Mouse (Mus musculus) spleen, postnatal 14 days (tissue): ENCODE data around the gene Asb15.

Experiments
- DNase-seq, 2 experiments: peaks; one replicate each; pipeline ENCODE4 v3.0.0; 2021 to 2022; ENCODE audit warnings: low spot score in 2 of 2

The Asb15 gene

DNA sequence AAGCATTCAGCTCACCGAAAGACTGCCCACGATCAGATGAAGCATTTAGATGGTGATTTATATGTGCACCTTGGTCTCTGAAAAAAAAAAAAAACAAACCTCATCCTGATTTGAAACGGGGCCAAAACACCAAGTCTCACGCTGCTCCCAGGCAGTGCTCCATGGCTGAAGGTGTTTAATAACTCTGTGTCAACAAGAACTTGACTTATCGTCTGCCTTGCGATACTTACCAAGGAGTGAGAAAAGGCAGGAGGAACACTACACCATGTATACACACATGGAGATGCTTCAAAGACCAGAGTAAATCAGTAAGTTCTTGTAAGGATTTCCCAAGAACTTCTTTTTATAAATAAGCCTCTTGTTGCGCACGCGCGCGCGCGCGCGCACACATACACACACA lies 79.6 kb downstream of the Asb15 start:
- no peak for DNase-seq

GRCm38 (mm10) chr6:24608129-24608528 lies 80.2 kb downstream of the Asb15 start:
- DNase-seq: no peak

DNA sequence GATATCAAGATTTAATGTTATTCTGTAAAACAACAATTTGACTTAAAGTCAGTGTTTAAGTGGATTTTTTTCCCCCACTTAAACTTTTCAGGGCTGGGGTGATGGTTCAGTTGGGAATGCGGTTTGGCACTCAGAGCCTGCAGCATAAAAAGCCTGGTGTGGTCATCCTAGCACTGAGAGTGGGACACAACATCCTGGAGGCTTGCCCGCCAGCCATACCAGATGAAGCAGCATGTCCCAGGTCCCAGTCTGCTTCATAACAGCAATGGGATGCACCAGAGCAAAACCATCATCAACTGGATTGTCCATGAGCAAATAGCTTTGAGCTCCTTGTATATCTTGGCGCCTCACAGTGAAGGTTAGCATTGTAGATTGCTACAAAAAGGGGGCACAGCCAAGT lies 80.7 kb downstream of the Asb15 start:
- no peak for DNase-seq

DNA sequence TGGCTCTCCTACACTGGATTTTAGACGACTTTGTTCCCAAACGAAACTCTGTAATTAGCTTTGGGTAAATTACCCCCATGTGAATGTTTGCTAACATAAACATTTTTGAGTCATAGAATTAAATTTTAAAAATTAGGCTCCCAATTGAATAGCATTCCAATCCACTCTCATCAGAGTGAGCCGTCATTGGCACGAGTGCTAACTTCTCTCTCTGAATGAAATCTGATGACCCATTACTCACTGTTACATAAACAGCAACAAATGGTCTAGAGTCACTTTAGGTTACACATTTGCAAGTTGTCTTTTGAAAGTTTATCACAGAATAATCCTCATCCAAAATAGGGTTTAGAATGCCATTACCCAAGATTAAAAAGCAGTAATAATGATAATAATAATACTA lies 81.6 kb downstream of the Asb15 start:
- no peak for DNase-seq

DNA sequence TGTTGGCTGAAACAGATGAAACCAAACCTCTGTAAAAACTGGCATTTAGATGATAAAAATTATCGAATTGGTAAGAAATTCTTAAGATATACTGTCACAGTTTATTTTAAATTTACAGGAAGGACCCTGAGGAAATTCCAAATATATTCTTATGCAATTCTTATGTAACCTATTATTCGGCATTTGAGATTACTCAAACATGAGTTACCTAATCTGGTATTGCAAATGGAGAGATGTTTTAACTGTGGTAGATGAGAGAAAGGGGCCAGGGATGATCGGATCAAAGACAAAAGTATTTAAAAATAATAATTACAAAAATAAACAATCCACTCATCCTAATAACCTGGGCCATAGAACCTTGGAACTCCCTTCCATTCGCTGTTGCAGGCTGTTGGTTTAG lies 82.4 kb downstream of the Asb15 start:
- DNase-seq: no peak

GRCm38 (mm10) chr6:24612074-24612755 lies 84.3 kb downstream of the Asb15 start:
- no peak for DNase-seq

DNA sequence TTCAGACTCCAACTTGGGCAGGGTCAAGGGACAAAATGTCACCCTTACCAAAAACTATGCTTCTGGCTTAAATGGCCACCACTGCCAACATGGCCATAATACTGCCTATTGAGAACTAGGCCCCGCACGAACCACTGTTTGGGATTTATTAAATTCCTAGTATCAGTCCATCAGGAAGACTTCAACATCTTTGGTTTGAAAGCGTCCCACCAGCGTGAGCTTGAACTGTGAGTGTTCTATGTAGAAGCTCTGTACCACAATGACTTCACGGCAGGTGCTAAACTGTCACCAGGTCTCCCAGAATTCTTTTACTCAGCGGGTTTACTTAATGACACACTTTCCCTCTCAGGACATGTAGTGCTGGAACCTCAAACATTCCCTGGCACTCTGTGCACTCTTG lies 85.4 kb downstream of the Asb15 start:
- no peak for DNase-seq

DNA sequence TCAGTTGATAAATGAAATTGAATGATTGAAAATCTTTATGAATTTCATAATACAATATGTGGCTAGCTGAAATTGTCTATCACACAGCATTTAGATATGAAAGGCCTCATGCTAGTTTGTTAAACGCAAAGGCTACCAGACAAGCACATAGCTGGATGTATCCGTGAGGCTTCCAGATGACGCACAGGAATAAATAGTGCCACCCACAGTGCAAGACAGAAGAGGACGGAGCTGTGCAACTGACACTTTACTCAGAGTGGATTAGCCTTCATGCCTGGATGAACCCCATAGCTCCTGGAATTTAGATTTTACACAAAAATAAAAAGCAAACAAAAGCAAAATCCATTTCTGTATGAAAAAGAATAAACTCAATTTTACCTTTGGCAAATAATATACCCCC lies 86.0 kb downstream of the Asb15 start:
- DNase-seq: no peak

GRCm38 (mm10) chr6:24616746-24617145 lies 88.8 kb downstream of the Asb15 start:
- no peak for DNase-seq

DNA sequence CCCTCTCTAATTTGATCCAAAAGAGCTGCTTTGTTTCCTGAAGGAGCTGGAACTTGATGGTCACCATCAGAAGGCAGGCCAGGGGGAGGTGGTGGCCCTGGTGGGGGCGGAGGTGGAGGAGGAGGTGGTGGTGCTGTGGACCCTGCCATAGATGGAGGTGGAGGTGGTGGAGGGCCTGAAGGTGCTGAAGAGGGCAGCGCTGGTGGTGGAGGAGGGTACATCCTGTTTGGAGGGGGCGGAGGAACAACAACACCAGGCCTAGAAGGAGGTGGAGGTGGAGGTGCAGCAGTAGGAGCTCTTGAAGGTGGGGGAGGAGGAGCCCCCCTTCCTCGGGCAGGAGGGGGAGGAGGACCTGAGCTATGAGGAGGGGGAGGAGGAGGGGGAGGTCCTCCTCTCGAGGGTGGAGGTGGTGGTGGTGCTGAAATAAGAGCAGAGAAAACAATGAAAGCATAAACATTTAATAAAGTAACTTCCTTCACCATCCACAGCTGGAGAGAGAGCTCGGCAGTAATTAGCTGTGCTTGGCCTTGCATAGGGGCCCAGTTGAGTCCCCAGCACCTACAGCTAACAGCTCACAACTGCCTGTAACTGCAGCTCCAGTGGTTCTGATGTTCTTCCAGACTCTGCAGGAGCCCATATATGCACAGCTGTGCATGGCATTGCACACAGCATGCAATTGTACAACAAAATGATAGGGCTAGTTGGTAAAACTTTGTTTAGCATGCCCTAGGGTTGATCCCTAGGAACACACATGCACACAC lies 91.5 kb downstream of the Asb15 start:
- DNase-seq: no peak

DNA sequence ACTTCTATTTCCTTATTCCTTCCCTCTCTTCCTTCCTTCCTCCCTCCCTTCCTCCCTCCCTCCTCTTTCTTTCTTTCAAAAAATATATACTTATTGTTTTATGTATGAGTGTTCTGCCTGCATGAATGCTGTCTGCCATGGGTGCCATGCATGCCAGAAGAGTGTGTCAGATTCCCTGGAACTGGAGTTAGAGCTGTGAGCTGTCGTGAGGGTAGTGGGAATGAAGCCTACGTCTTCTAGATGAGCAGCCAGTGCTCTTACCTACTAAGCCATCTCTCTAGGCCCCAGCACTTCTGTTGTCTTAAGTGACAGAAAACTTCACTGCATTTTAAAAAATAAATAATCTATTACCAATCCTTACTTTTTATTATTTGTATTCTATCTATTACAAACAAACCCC lies 93.0 kb downstream of the Asb15 start:
- DNase-seq: no peak

GRCm38 (mm10) chr6:24622098-24622497 lies 94.2 kb downstream of the Asb15 start:
- DNase-seq: no peak
